7 mouse cellular contexts compared by ENCODE assay signal in genomic region chr10:42862102-42862740, GRCm38 (mm10). TPM values are rescaled to one million over a fixed set of nuclear protein-coding genes. Genes with fewer than 3 reads are reported as not detected.
A peak's percentile ranks its signal among the peaks of the same experiment; 100 is the strongest.
DNase-seq lines count a peak whose midpoint lies in the region; ATAC-seq lines count a peak whose summit lies in the region.

No protein-coding gene starts in this region.

- no peak overlapping the region for H3K4me3 ChIP-seq in heart, embryonic 13.5 days
- H3K4me3 ChIP-seq in midbrain, embryonic 15.5 days = peak overlapping the region; percentile 22

- no peak overlapping the region for H3K27ac ChIP-seq in heart, embryonic 13.5 days (replicated peaks)
- no peak overlapping the region for H3K27ac ChIP-seq in midbrain, embryonic 15.5 days

- ATAC-seq in heart, embryonic 13.5 days (ENCODE audit: extremely low read depth, insufficient number of reproducible peaks, low FRiP score, low TSS enrichment) = no peak
- ATAC-seq in midbrain, embryonic 15.5 days (replicated peaks) = no peak

- intact Hi-C loops in left cerebral cortex, postnatal 25 days (cut with DNase I) = loop anchor here (5.0 kb wide), 1 partner anchor 80 kb away; no protein-coding TSS in a partner anchor

- DNase-seq in A20 (ENCODE audit: low read depth, low spot score) = peak; percentile 79
- DNase-seq in CD4-positive helper T cell, adult 2 months (ENCODE audit: low read depth, low spot score) = peak; percentile 91
- peak; percentile 34 to 65 for DNase-seq in kidney, postnatal 4 days
- peak; percentile 61 to 63 for DNase-seq in thymus, postnatal 10 days (ENCODE audit: low spot score in 2 of 2)
- DNase-seq in left cerebral cortex, postnatal 25 days (ENCODE audit: low spot score in 2 of 2) = no peak

- peaks cover 12% of the 10 kb centered on the region; the same call in 1 of the 2 replicates for H3K27me3 ChIP-seq in heart, embryonic 13.5 days (replicated peaks)
- no peaks in the 10 kb centered on the region for H3K27me3 ChIP-seq in midbrain, embryonic 15.5 days (replicated peaks)

- H3K36me3 ChIP-seq in heart, embryonic 13.5 days = no peaks in the 10 kb centered on the region
- H3K36me3 ChIP-seq in midbrain, embryonic 15.5 days (replicated peaks) = no peaks in the 10 kb centered on the region

- WGBS in heart, embryonic 13.5 days = 68% methylated on average over 13 of the region's 13 CpGs
- WGBS in midbrain, embryonic 15.5 days = 59% methylated on average over 13 of the region's 13 CpGs

- H3K9ac ChIP-seq in heart, embryonic 13.5 days = no peak overlapping the region
- H3K9ac ChIP-seq in midbrain, embryonic 15.5 days = no peak overlapping the region

- peaks cover 24% of the 10 kb centered on the region for H3K4me1 ChIP-seq in heart, embryonic 13.5 days
- peaks cover 60% of the 10 kb centered on the region for H3K4me1 ChIP-seq in midbrain, embryonic 15.5 days

- H3K9me3 ChIP-seq in heart, embryonic 13.5 days = no peaks in the 10 kb centered on the region
- no peaks in the 10 kb centered on the region for H3K9me3 ChIP-seq in midbrain, embryonic 15.5 days

- H3K4me2 ChIP-seq in heart, embryonic 13.5 days = peak overlapping the region; percentile 40
- H3K4me2 ChIP-seq in midbrain, embryonic 15.5 days = peak overlapping the region; percentile 40

RNA-seq across cellular contexts. Expression of gene Scml4, which starts 2.1 kb away (rescaled TPM):
- 0.71 and 1.1 TPM in 2 replicates for polyA plus RNA-seq in heart, embryonic 13.5 days (2015; fragmentation: Nextera tagmentation; extraction: Ambion mirVana)
- polyA plus RNA-seq in midbrain, embryonic 15.5 days (2015; fragmentation: Nextera tagmentation; extraction: Ambion mirVana) = 19.2 and 19.9 TPM in 2 replicates
- 1 to 10 TPM; 3.7 to 4.1 TPM for total RNA-seq in left cerebral cortex, postnatal 25 days (2021)

Comparison
In these comparisons a context has a peak if more than half of its experiments do, and no peak if none do; other contexts are left out.
1. DNase-seq: peak in A20 (single experiment), CD4-positive helper T cell, adult 2 months (single experiment), kidney, postnatal 4 days (2 of 2) and thymus, postnatal 10 days (2 of 2); none in left cerebral cortex, postnatal 25 days (0 of 2).